Mouse (Mus musculus): ENCODE measurements around the gene Polr1a. TPM values are rescaled to one million over a fixed set of nuclear protein-coding genes. Genes with fewer than 3 reads are reported as not detected.
A peak's percentile ranks its signal among the peaks of the same experiment; 100 is the strongest.

The Polr1a gene
- polyA plus RNA-seq, 2 experiments, result 9.4 to 10.6 TPM

GRCm38 (mm10) chr6:71945101-71945500 lies 36.2 kb downstream of the Polr1a start:
- no peaks in the 10 kb centered on the region for H3K4me1 ChIP-seq (replicated peaks; ENCODE audit: control insufficient read depth in 2 of 2, insufficient read depth in 2 of 2, low read length in 1 of 2)
- WGBS (ENCODE audit: insufficient replicate concordance), result 76% methylated on average over 6 of the region's 6 CpGs
- H3K27ac ChIP-seq, result no peak overlapping the region
- H3K4me3 ChIP-seq (ENCODE audit: insufficient read depth in 1 of 2, low read depth in 2 of 2, low read length in 2 of 2), result no peak overlapping the region
- H3K4me2 ChIP-seq (ENCODE audit: low read depth), result no peak overlapping the region
- ATAC-seq (ENCODE audit: insufficient read depth) (no peak), DNase-seq (ENCODE audit: low read depth in 3 of 3, low spot score in 3 of 3) (no peak)
- peaks cover 22% of the 10 kb centered on the region for H3K36me3 ChIP-seq (replicated peaks; ENCODE audit: control insufficient read depth, insufficient read depth, low read depth)
- H3K27me3 ChIP-seq (ENCODE audit: control insufficient read depth, insufficient read depth, low read length), result no peaks in the 10 kb centered on the region
- no peak for TF ChIP-seq CTCF (IDR thresholded peaks at IDR 0.05; ENCODE audit: low read depth)
- no peak for TF ChIP-seq EP300 (IDR thresholded peaks at IDR 0.05; ENCODE audit: low read depth)
- H3K9ac ChIP-seq (replicated peaks), result no peak overlapping the region
- H3K9me3 ChIP-seq (ENCODE audit: control insufficient read depth, low read length), result no peaks in the 10 kb centered on the region

DNA sequence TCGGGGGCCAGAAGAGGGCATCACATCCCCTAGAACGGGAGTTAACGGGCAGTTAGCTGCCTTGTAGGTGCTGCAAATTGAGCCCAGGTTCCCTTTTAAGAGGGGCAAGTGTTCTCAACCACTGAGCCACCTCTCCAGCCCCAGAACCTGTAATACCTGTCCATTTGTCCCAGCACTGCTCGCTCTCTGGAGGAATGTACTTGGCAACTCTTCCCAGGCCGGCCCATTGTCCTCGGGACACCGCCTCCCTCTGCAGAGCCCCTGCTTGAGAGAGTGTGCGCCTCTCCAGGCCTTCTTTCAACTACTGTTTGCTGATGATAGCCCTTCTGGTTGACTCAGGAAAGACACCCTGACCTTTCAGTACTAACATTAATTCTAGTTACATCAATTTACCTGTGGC lies 37.3 kb downstream of the Polr1a start:
- no peak overlapping the region for H3K4me2 ChIP-seq (ENCODE audit: low read depth)
- no peak overlapping the region for H3K9ac ChIP-seq (replicated peaks)
- DNase-seq (ENCODE audit: low read depth in 3 of 3, low spot score in 3 of 3) (no peak), ATAC-seq (ENCODE audit: insufficient read depth) (no peak)
- H3K4me1 ChIP-seq (replicated peaks; ENCODE audit: control insufficient read depth in 2 of 2, insufficient read depth in 2 of 2, low read length in 1 of 2), result no peaks in the 10 kb centered on the region
- peaks cover 16% of the 10 kb centered on the region for H3K36me3 ChIP-seq (replicated peaks; ENCODE audit: control insufficient read depth, insufficient read depth, low read depth)
- H3K27ac ChIP-seq, result no peak overlapping the region
- no peaks in the 10 kb centered on the region for H3K9me3 ChIP-seq (ENCODE audit: control insufficient read depth, low read length)
- no peaks in the 10 kb centered on the region for H3K27me3 ChIP-seq (ENCODE audit: control insufficient read depth, insufficient read depth, low read length)
- H3K4me3 ChIP-seq (ENCODE audit: insufficient read depth in 1 of 2, low read depth in 2 of 2, low read length in 2 of 2), result no peak overlapping the region
- TF ChIP-seq CTCF (IDR thresholded peaks at IDR 0.05; ENCODE audit: low read depth) (peak; percentile 23; the same call in 1 of the 2 replicates), EP300 (IDR thresholded peaks at IDR 0.05; ENCODE audit: low read depth) (no peak)
- WGBS (ENCODE audit: insufficient replicate concordance), result 83% methylated on average over 8 of the region's 8 CpGs

GRCm38 (mm10) chr6:71949721-71950120 lies 40.9 kb downstream of the Polr1a start:
- H3K9me3 ChIP-seq (ENCODE audit: control insufficient read depth, low read length), result no peaks in the 10 kb centered on the region
- H3K4me3 ChIP-seq (ENCODE audit: insufficient read depth in 1 of 2, low read depth in 2 of 2, low read length in 2 of 2), result no peak overlapping the region
- DNase-seq (ENCODE audit: low read depth in 3 of 3, low spot score in 3 of 3) (no peak), ATAC-seq (ENCODE audit: insufficient read depth) (no peak)
- H3K36me3 ChIP-seq (replicated peaks; ENCODE audit: control insufficient read depth, insufficient read depth, low read depth), result peaks cover 23% of the 10 kb centered on the region
- 75% methylated on average over 3 of the region's 3 CpGs for WGBS (ENCODE audit: insufficient replicate concordance)
- no peak overlapping the region for H3K4me2 ChIP-seq (ENCODE audit: low read depth)
- no peak overlapping the region for H3K9ac ChIP-seq (replicated peaks)
- no peak overlapping the region for H3K27ac ChIP-seq
- no peaks in the 10 kb centered on the region for H3K4me1 ChIP-seq (replicated peaks; ENCODE audit: control insufficient read depth in 2 of 2, insufficient read depth in 2 of 2, low read length in 1 of 2)
- H3K27me3 ChIP-seq (ENCODE audit: control insufficient read depth, insufficient read depth, low read length), result no peaks in the 10 kb centered on the region
- TF ChIP-seq CTCF (IDR thresholded peaks at IDR 0.05; ENCODE audit: low read depth) (no peak), EP300 (IDR thresholded peaks at IDR 0.05; ENCODE audit: low read depth) (no peak)

GRCm38 (mm10) chr6:71950592-71950991 lies 41.7 kb downstream of the Polr1a start:
- H3K9me3 ChIP-seq (ENCODE audit: control insufficient read depth, low read length), result no peaks in the 10 kb centered on the region
- no peak overlapping the region for H3K4me3 ChIP-seq (ENCODE audit: insufficient read depth in 1 of 2, low read depth in 2 of 2, low read length in 2 of 2)
- no peak overlapping the region for H3K9ac ChIP-seq (replicated peaks)
- no peaks in the 10 kb centered on the region for H3K27me3 ChIP-seq (ENCODE audit: control insufficient read depth, insufficient read depth, low read length)
- 67% methylated on average over 3 of the region's 3 CpGs for WGBS (ENCODE audit: insufficient replicate concordance)
- H3K27ac ChIP-seq, result no peak overlapping the region
- peaks cover 23% of the 10 kb centered on the region for H3K36me3 ChIP-seq (replicated peaks; ENCODE audit: control insufficient read depth, insufficient read depth, low read depth)
- no peak overlapping the region for H3K4me2 ChIP-seq (ENCODE audit: low read depth)
- H3K4me1 ChIP-seq (replicated peaks; ENCODE audit: control insufficient read depth in 2 of 2, insufficient read depth in 2 of 2, low read length in 1 of 2), result no peaks in the 10 kb centered on the region
- no peak for DNase-seq (ENCODE audit: low read depth in 3 of 3, low spot score in 3 of 3)
- ATAC-seq (ENCODE audit: insufficient read depth), result no peak
- TF ChIP-seq CTCF (IDR thresholded peaks at IDR 0.05; ENCODE audit: low read depth), result no peak
- no peak for TF ChIP-seq EP300 (IDR thresholded peaks at IDR 0.05; ENCODE audit: low read depth)

DNA sequence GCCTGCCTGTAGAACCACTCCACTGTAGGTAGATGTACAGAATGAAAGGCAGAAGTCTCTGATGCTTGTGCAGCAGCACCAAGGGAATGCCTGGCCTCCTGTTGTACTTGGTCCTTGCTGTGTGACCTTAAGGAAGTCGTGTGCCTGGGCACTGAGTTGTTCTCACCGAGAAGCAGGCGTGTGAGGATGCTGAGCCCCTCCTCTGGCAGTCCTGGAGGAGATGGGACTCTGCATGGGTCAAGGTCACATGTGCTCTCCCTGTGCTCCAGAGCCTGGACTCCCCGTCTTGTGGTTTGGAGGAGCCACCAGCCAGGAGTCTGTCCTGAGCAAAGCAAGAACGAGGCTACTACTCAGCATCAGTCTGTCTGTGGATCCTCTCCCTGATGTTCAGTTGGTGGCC lies 42.3 kb downstream of the Polr1a start:
- Histone ChIP-seq H3K27ac (no peak overlapping the region), H3K27me3 (ENCODE audit: control insufficient read depth, insufficient read depth, low read length) (no peaks in the 10 kb centered on the region), H3K4me2 (ENCODE audit: low read depth) (no peak overlapping the region), H3K9me3 (ENCODE audit: control insufficient read depth, low read length) (no peaks in the 10 kb centered on the region), H3K9ac (replicated peaks) (no peak overlapping the region), H3K4me1 (replicated peaks; ENCODE audit: control insufficient read depth in 2 of 2, insufficient read depth in 2 of 2, low read length in 1 of 2) (no peaks in the 10 kb centered on the region), H3K36me3 (replicated peaks; ENCODE audit: control insufficient read depth, insufficient read depth, low read depth) (peaks cover 23% of the 10 kb centered on the region), H3K4me3 (ENCODE audit: insufficient read depth in 1 of 2, low read depth in 2 of 2, low read length in 2 of 2) (no peak overlapping the region)
- 79% methylated on average over 5 of the region's 5 CpGs for WGBS (ENCODE audit: insufficient replicate concordance)
- TF ChIP-seq EP300 (IDR thresholded peaks at IDR 0.05; ENCODE audit: low read depth) (no peak), CTCF (IDR thresholded peaks at IDR 0.05; ENCODE audit: low read depth) (no peak)
- DNase-seq (ENCODE audit: low read depth in 3 of 3, low spot score in 3 of 3) (no peak), ATAC-seq (ENCODE audit: insufficient read depth) (no peak)
